Mouse (Mus musculus): ENCODE data around the gene Vps8. TPM values are rescaled to one million over a fixed set of nuclear protein-coding genes. Genes with fewer than 3 reads are reported as not detected.

Vps8 gene
- polyA plus RNA-seq, 1 experiment, result 26.0 TPM

- no peak for TF ChIP-seq POLR2A (IDR thresholded peaks at IDR 0.05; ENCODE audit: low read depth, low read length)
Measured at GRCm38 (mm10) chr16:21542559-21542958, 119.6 kb downstream of the Vps8 start.

GRCm38 (mm10) chr16:21547446-21547845, 124.5 kb downstream of the Vps8 start:
- Histone ChIP-seq H3K4me1 (ENCODE audit: control insufficient read depth, insufficient read depth, low read length) (no peaks in the 10 kb centered on the region; the same call in 1 of the 2 replicates), H3K4me3 (ENCODE audit: insufficient read depth, low read depth, low read length) (no peak overlapping the region), H3K27me3 (replicated peaks; ENCODE audit: control insufficient read depth, insufficient read depth, low read length) (no peaks in the 10 kb centered on the region), H3K36me3 (ENCODE audit: control insufficient read depth, insufficient read depth, low read length) (no peaks in the 10 kb centered on the region; the same call in 1 of the 2 replicates), H3K27ac (ENCODE audit: insufficient read depth, low read depth, low read length) (no peak overlapping the region)
- TF ChIP-seq CTCF (conservative IDR thresholded peaks at IDR 0.05; ENCODE audit: insufficient read depth, insufficient read length, low read depth, low read length) (no peak), POLR2A (IDR thresholded peaks at IDR 0.05; ENCODE audit: low read depth, low read length) (no peak)
- no peak for DNase-seq
- WGBS, result 96% methylated on average over 5 of the region's 5 CpGs

More at GRCm38 (mm10) chr16:21542559-21542958, 119.6 kb downstream of the Vps8 start:
- Histone ChIP-seq H3K4me3 (ENCODE audit: insufficient read depth, low read depth, low read length) (no peak overlapping the region), H3K27ac (ENCODE audit: insufficient read depth, low read depth, low read length) (no peak overlapping the region), H3K4me1 (ENCODE audit: control insufficient read depth, insufficient read depth, low read length) (no peaks in the 10 kb centered on the region; the same call in 1 of the 2 replicates), H3K27me3 (replicated peaks; ENCODE audit: control insufficient read depth, insufficient read depth, low read length) (no peaks in the 10 kb centered on the region), H3K36me3 (ENCODE audit: control insufficient read depth, insufficient read depth, low read length) (no peaks in the 10 kb centered on the region; the same call in 1 of the 2 replicates)
- DNase-seq, result no peak
- 97% methylated on average over 1 of the region's 1 CpGs for WGBS

- 52% methylated on average over 4 of the region's 4 CpGs for WGBS
- no peak overlapping the region for H3K4me3 ChIP-seq (ENCODE audit: insufficient read depth, low read depth, low read length)
- H3K36me3 ChIP-seq (ENCODE audit: control insufficient read depth, insufficient read depth, low read length), result no peaks in the 10 kb centered on the region
- H3K27me3 ChIP-seq (replicated peaks; ENCODE audit: control insufficient read depth, insufficient read depth, low read length), result no peaks in the 10 kb centered on the region
- DNase-seq, result peak; percentile 82
- H3K4me1 ChIP-seq (ENCODE audit: control insufficient read depth, insufficient read depth, low read length), result peaks cover 6% of the 10 kb centered on the region; the same call in 1 of the 2 replicates
- peak overlapping the region; percentile 62; the same call in 1 of the 2 replicates for H3K27ac ChIP-seq (ENCODE audit: insufficient read depth, low read depth, low read length)
- no peak for TF ChIP-seq CTCF (conservative IDR thresholded peaks at IDR 0.05; ENCODE audit: insufficient read depth, insufficient read length, low read depth, low read length)
- TF ChIP-seq POLR2A (IDR thresholded peaks at IDR 0.05; ENCODE audit: low read depth, low read length), result no peak
Measured at GRCm38 (mm10) chr16:21549751-21550150, 126.8 kb downstream of the Vps8 start.

GRCm38 (mm10) chr16:21550453-21550852, 127.5 kb downstream of the Vps8 start:
- no peak for DNase-seq
- WGBS, result 64% methylated on average over 7 of the region's 7 CpGs
- TF ChIP-seq POLR2A (IDR thresholded peaks at IDR 0.05; ENCODE audit: low read depth, low read length), result no peak
- no peak for TF ChIP-seq CTCF (conservative IDR thresholded peaks at IDR 0.05; ENCODE audit: insufficient read depth, insufficient read length, low read depth, low read length)
- Histone ChIP-seq H3K36me3 (ENCODE audit: control insufficient read depth, insufficient read depth, low read length) (no peaks in the 10 kb centered on the region), H3K27me3 (replicated peaks; ENCODE audit: control insufficient read depth, insufficient read depth, low read length) (no peaks in the 10 kb centered on the region), H3K27ac (ENCODE audit: insufficient read depth, low read depth, low read length) (no peak overlapping the region), H3K4me3 (ENCODE audit: insufficient read depth, low read depth, low read length) (no peak overlapping the region), H3K4me1 (ENCODE audit: control insufficient read depth, insufficient read depth, low read length) (peaks cover 6% of the 10 kb centered on the region; the same call in 1 of the 2 replicates)

- DNase-seq, result peak; percentile 84
- Histone ChIP-seq H3K4me1 (ENCODE audit: control insufficient read depth, insufficient read depth, low read length) (peaks cover 6% of the 10 kb centered on the region; the same call in 1 of the 2 replicates), H3K27me3 (replicated peaks; ENCODE audit: control insufficient read depth, insufficient read depth, low read length) (no peaks in the 10 kb centered on the region), H3K4me3 (ENCODE audit: insufficient read depth, low read depth, low read length) (no peak overlapping the region), H3K36me3 (ENCODE audit: control insufficient read depth, insufficient read depth, low read length) (no peaks in the 10 kb centered on the region), H3K27ac (ENCODE audit: insufficient read depth, low read depth, low read length) (peak overlapping the region; percentile 29; the same call in 1 of the 2 replicates)
- 50% methylated on average over 3 of the region's 3 CpGs for WGBS
- TF ChIP-seq CTCF (conservative IDR thresholded peaks at IDR 0.05; ENCODE audit: insufficient read depth, insufficient read length, low read depth, low read length), result no peak
- TF ChIP-seq POLR2A (IDR thresholded peaks at IDR 0.05; ENCODE audit: low read depth, low read length), result no peak
Measured at GRCm38 (mm10) chr16:21553506-21553905, 130.6 kb downstream of the Vps8 start.

- no peaks in the 10 kb centered on the region for H3K27me3 ChIP-seq (replicated peaks; ENCODE audit: control insufficient read depth, insufficient read depth, low read length)
- no peak for DNase-seq
- WGBS, result 87% methylated on average over 3 of the region's 3 CpGs
- no peak overlapping the region for H3K4me3 ChIP-seq (ENCODE audit: insufficient read depth, low read depth, low read length)
- H3K27ac ChIP-seq (ENCODE audit: insufficient read depth, low read depth, low read length), result no peak overlapping the region
- TF ChIP-seq POLR2A (IDR thresholded peaks at IDR 0.05; ENCODE audit: low read depth, low read length) (no peak), CTCF (conservative IDR thresholded peaks at IDR 0.05; ENCODE audit: insufficient read depth, insufficient read length, low read depth, low read length) (no peak)
- no peaks in the 10 kb centered on the region for H3K36me3 ChIP-seq (ENCODE audit: control insufficient read depth, insufficient read depth, low read length)
- no peaks in the 10 kb centered on the region; the same call in 1 of the 2 replicates for H3K4me1 ChIP-seq (ENCODE audit: control insufficient read depth, insufficient read depth, low read length)
Measured at GRCm38 (mm10) chr16:21562625-21563300, 139.8 kb downstream of the Vps8 start.

- Histone ChIP-seq H3K27me3 (replicated peaks; ENCODE audit: control insufficient read depth, insufficient read depth, low read length) (no peaks in the 10 kb centered on the region), H3K27ac (ENCODE audit: insufficient read depth, low read depth, low read length) (no peak overlapping the region), H3K36me3 (ENCODE audit: control insufficient read depth, insufficient read depth, low read length) (no peaks in the 10 kb centered on the region), H3K4me1 (ENCODE audit: control insufficient read depth, insufficient read depth, low read length) (no peaks in the 10 kb centered on the region; the same call in 1 of the 2 replicates), H3K4me3 (ENCODE audit: insufficient read depth, low read depth, low read length) (no peak overlapping the region)
- DNase-seq, result no peak
- TF ChIP-seq CTCF (conservative IDR thresholded peaks at IDR 0.05; ENCODE audit: insufficient read depth, insufficient read length, low read depth, low read length) (no peak), POLR2A (IDR thresholded peaks at IDR 0.05; ENCODE audit: low read depth, low read length) (no peak)
- WGBS, result 94% methylated on average over 6 of the region's 6 CpGs
Measured at GRCm38 (mm10) chr16:21563322-21563721, 140.4 kb downstream of the Vps8 start.
